Mouse (Mus musculus): ENCODE measurements at regions not wholly inside any gene's neighbourhood (a gene's known extent, or its start where the extent isn't known, plus 50 kb on each side); places are given as distances from the start of the nearest gene placed in this dataset.

DNA sequence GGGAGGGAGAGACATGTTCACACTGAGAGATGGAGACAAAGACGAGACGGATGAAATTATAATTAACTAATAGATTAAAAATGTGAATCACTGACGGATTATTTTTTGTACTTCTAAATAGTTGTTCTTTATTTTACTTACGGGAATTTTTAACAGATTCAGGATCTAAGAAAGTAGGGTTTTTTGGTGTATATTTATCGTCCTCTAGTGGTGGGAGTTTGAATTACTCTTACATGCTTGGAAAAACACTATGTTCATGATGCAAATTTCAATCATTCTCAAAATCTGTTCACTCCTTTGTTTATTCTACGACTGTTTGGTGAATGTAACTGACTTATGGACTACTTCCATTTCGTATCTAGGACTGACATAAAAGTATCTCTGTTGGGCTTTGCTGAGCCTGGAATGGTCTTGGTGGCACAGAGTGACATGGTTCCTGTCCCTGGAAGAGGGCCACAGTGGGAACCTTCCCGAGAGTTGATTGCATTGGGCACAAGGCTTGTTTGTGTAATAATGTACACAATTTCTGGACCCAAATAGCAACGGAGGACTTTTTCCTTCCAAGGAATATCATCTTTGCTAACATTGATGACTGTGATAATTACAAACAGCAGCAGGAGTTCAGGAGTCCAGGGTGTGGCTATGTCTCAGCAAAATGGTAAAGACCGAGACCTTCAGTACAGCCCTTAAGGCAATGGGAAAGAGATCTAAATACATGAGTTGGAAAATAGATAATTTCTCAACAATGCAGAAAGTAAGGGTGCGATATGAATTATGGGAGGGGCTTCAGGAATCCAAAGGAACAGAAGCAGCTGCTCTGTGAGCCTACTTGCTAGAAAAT lies 139.3 kb upstream of the Dcn start:
- no peak for ATAC-seq (ENCODE audit: insufficient number of reproducible peaks, low FRiP score)
- H3K9ac ChIP-seq = no peak overlapping the region
- H3K4me1 ChIP-seq (replicated peaks) = no peaks in the 10 kb centered on the region
- no peak overlapping the region for H3K4me3 ChIP-seq
- H3K27ac ChIP-seq (ENCODE audit: poor library complexity, severe bottlenecking) = no peak overlapping the region
- 36% methylated on average over 11 of the region's 11 CpGs for WGBS
- no peak overlapping the region for H3K4me2 ChIP-seq
- no peaks in the 10 kb centered on the region for H3K36me3 ChIP-seq
- H3K27me3 ChIP-seq (replicated peaks) = no peaks in the 10 kb centered on the region
- H3K9me3 ChIP-seq (replicated peaks) = no peaks in the 10 kb centered on the region

DNA sequence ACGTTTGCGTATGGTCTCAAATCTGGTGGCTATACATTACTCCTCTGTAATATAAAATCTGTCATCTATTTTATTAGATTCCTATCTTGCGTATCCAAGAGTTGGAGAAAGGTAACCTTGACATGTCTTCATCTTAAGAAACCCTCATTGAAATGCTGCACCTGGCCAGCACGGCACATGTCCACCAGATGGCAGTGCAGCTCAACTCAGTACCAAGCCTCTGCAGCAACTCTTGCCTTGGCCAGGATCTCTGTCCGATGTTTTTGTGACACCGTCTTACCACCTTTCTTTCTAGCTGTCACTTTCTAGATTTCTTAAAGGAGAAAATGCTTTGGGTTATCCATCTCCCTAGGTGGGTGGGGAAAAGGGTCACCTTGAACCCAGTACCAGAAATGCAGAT lies 134.1 kb upstream of the Dcn start:
- Histone ChIP-seq H3K9me3 (replicated peaks) (no peaks in the 10 kb centered on the region), H3K27ac (ENCODE audit: poor library complexity, severe bottlenecking) (no peak overlapping the region), H3K4me1 (replicated peaks) (no peaks in the 10 kb centered on the region), H3K36me3 (no peaks in the 10 kb centered on the region), H3K9ac (no peak overlapping the region), H3K4me2 (no peak overlapping the region), H3K27me3 (replicated peaks) (no peaks in the 10 kb centered on the region), H3K4me3 (no peak overlapping the region)
- no peak for ATAC-seq (ENCODE audit: insufficient number of reproducible peaks, low FRiP score)
- WGBS = 28% methylated on average over 6 of the region's 6 CpGs

DNA sequence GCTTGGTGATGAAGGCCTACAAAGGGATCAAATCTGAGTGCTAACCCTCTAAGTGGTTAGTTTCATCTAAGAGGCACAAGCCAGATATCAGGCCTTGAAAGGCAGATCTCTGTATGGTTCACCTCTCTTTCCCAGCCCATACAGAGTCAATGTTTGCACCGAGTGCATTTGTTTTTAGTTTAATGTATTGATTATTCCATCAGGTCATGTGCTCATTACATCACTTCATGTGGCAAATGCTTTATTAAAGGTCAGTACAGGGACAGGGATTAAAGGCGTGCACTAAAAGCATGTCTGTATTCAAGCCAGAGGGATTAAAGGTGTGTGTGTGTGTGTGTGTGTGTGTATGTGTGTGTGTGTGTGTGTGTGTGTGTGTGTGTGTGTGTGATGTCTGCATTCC lies 132.5 kb upstream of the Dcn start:
- 75% methylated on average over 2 of the region's 2 CpGs for WGBS

DNA sequence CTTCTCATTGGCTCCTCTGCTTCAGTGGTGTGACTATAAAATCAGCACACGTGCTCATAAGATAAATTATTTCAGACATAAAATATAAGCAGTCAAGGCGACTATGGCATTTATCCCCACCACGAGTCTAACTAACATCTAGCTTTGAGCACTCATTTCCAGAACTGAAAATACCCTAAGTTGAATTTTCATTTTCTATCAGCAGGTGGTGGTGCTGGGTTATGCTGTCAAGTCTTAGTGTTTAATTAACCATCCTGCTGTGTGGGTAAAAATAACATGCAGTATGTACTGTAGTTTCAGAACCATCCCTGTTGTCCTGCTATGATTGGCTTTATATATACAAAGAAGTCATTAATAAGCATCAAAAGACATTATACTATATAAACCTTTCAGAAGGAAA lies 110.8 kb upstream of the Dcn start:
- no peak overlapping the region for H3K4me2 ChIP-seq
- H3K27me3 ChIP-seq (replicated peaks) = no peaks in the 10 kb centered on the region
- no peak overlapping the region for H3K9ac ChIP-seq
- WGBS = 78% methylated on average over 3 of the region's 3 CpGs
- no peak overlapping the region for H3K4me3 ChIP-seq
- 0 out of 2 replicates have a peak, but pooled peaks cover 3% of the 10 kb centered on the region for H3K9me3 ChIP-seq (replicated peaks)
- ATAC-seq (ENCODE audit: insufficient number of reproducible peaks, low FRiP score) = no peak
- no peaks in the 10 kb centered on the region for H3K36me3 ChIP-seq
- no peaks in the 10 kb centered on the region for H3K4me1 ChIP-seq (replicated peaks)
- H3K27ac ChIP-seq (ENCODE audit: poor library complexity, severe bottlenecking) = no peak overlapping the region

More for the DNA sequence above, 132.5 kb upstream of the Dcn start:
- Histone ChIP-seq H3K9me3 (replicated peaks) (no peaks in the 10 kb centered on the region), H3K9ac (no peak overlapping the region), H3K36me3 (no peaks in the 10 kb centered on the region), H3K27ac (ENCODE audit: poor library complexity, severe bottlenecking) (no peak overlapping the region), H3K4me1 (replicated peaks) (no peaks in the 10 kb centered on the region), H3K4me2 (no peak overlapping the region), H3K27me3 (replicated peaks) (no peaks in the 10 kb centered on the region), H3K4me3 (no peak overlapping the region)
- no peak for ATAC-seq (ENCODE audit: insufficient number of reproducible peaks, low FRiP score)

DNA sequence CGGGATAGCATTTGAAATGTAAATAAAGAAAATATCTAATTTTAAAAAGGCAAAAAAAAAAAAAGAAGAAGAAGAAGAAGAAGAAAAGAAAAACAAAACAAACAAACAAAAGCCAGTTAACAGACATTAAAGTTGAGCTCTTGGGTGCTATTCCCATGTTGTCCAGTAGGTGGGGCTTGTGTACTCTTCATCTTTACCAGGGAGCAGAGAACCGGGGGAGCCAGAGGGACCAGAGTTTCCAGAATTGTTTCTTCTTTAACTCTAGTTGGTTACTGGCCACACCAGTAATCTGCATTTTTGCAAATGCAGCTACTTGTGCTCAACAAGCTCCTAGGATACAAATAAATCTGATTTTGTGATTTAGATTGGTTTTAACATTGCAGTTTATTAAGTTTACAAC lies 103.6 kb upstream of the Dcn start:
- WGBS = 5% methylated on average over 2 of the region's 2 CpGs
- Histone ChIP-seq H3K36me3 (no peaks in the 10 kb centered on the region), H3K4me1 (replicated peaks) (no peaks in the 10 kb centered on the region), H3K9me3 (replicated peaks) (no peaks in the 10 kb centered on the region), H3K9ac (no peak overlapping the region), H3K4me3 (no peak overlapping the region), H3K4me2 (no peak overlapping the region), H3K27ac (ENCODE audit: poor library complexity, severe bottlenecking) (no peak overlapping the region), H3K27me3 (replicated peaks) (no peaks in the 10 kb centered on the region)
- no peak for ATAC-seq (ENCODE audit: insufficient number of reproducible peaks, low FRiP score)

DNA sequence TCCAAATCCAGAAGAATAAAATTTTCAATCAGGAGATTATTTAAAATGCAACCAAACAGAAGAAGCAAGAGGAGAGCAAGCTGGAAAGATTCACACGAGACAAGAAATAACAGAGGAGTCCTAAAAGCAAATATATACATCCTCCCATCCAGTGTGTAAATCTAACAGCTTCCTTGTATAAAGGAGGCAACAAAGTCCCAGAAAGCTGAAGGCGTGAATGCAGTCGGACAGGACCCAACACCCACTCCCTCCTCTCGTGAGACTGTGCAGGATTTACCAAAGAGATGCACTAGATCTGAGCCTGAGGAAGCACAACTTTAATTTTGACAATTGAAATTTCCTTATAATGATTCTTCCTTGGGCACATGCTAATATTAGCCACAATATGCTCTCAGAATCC lies 103.0 kb upstream of the Dcn start:
- Histone ChIP-seq H3K4me1 (replicated peaks) (no peaks in the 10 kb centered on the region), H3K4me3 (no peak overlapping the region), H3K27ac (ENCODE audit: poor library complexity, severe bottlenecking) (no peak overlapping the region), H3K9me3 (replicated peaks) (no peaks in the 10 kb centered on the region), H3K27me3 (replicated peaks) (no peaks in the 10 kb centered on the region), H3K9ac (no peak overlapping the region), H3K36me3 (no peaks in the 10 kb centered on the region), H3K4me2 (no peak overlapping the region)
- WGBS = 55% methylated on average over 4 of the region's 4 CpGs
- no peak for ATAC-seq (ENCODE audit: insufficient number of reproducible peaks, low FRiP score)

DNA sequence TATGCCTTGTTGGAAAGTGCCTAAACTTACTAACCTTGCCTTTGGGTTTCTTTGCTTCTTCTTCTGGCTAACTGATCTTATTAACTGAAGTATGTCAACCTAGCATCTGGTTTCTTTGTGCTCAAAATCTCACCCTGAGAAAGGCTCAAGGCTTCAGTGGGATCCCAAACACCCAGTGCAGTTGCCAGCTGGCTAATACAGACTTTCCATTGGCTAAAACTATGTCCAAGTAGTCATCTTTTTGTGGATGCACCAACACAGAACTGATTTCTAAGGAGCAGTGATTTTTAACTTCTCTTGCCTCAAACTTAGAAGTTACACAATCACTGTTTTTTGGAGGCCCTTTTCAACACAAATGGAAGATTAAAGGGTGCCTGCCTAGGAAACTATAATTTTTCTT lies 97.8 kb upstream of the Dcn start:
- Histone ChIP-seq H3K27ac (ENCODE audit: poor library complexity, severe bottlenecking) (no peak overlapping the region), H3K4me1 (replicated peaks) (no peaks in the 10 kb centered on the region), H3K27me3 (replicated peaks) (no peaks in the 10 kb centered on the region), H3K4me2 (no peak overlapping the region), H3K4me3 (no peak overlapping the region), H3K36me3 (no peaks in the 10 kb centered on the region), H3K9ac (no peak overlapping the region), H3K9me3 (replicated peaks) (no peaks in the 10 kb centered on the region)
- no peak for ATAC-seq (ENCODE audit: insufficient number of reproducible peaks, low FRiP score)

DNA sequence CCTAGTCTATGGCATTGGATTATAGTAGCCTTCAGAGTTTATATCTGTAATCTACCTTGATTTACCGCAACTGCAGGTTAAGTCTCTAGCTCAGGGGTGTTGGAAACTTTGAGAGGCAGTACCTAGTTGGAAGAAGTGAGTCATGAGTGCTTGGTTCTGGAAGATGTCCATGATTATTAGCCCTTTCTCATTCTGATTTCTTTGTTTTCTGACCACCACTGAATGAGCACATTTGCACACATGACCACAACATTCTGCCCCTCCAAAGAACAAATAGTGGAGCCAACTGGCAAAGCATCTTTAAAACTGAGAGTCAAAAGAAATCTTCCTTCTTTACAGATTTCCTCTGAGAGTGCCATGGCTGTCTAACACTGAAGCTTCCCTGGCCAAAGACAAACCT lies 95.5 kb upstream of the Dcn start:
- Histone ChIP-seq H3K4me1 (replicated peaks) (no peaks in the 10 kb centered on the region), H3K27me3 (replicated peaks) (no peaks in the 10 kb centered on the region), H3K36me3 (no peaks in the 10 kb centered on the region), H3K4me3 (no peak overlapping the region), H3K27ac (ENCODE audit: poor library complexity, severe bottlenecking) (no peak overlapping the region), H3K9ac (no peak overlapping the region), H3K9me3 (replicated peaks) (no peaks in the 10 kb centered on the region), H3K4me2 (no peak overlapping the region)
- 72% methylated on average over 1 of the region's 1 CpGs for WGBS
- ATAC-seq (ENCODE audit: insufficient number of reproducible peaks, low FRiP score) = no peak

DNA sequence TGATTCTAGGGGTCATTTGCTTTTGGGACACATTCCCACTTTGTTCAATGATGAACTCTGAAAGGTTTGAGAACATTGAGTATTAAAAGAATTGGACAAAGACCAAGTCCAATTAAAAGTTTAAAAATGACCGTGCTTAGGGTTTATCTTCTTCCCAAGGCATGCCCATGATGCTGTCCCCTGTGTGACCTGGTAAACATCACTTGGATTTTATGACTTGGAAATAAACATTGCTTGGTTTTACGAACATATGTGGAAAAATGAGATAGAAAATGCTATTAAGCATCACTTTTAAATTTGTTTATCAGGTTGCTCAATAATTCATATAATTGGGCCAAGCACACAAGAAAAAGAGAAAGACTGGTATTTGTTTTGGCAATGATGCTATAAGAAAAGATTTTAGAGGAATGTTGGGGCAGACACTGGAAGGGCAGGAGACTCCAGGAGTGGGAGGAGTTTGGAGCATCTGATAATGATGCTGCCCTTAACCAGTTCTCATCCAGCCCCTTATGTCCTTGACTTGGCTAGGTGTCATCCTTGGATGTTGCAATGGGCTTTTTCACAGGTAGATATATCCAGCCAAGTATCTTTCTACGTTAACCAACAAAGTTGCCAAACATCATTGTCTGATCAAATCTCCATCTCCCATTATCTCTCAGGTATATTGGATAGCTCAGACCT lies 92.1 kb upstream of the Dcn start:
- Histone ChIP-seq H3K27ac (ENCODE audit: poor library complexity, severe bottlenecking) (no peak overlapping the region), H3K9me3 (replicated peaks) (no peaks in the 10 kb centered on the region), H3K27me3 (replicated peaks) (no peaks in the 10 kb centered on the region), H3K36me3 (no peaks in the 10 kb centered on the region), H3K9ac (no peak overlapping the region), H3K4me1 (replicated peaks) (no peaks in the 10 kb centered on the region), H3K4me2 (no peak overlapping the region), H3K4me3 (no peak overlapping the region)
- WGBS = 70% methylated on average over 3 of the region's 3 CpGs
- ATAC-seq (ENCODE audit: insufficient number of reproducible peaks, low FRiP score) = no peak

DNA sequence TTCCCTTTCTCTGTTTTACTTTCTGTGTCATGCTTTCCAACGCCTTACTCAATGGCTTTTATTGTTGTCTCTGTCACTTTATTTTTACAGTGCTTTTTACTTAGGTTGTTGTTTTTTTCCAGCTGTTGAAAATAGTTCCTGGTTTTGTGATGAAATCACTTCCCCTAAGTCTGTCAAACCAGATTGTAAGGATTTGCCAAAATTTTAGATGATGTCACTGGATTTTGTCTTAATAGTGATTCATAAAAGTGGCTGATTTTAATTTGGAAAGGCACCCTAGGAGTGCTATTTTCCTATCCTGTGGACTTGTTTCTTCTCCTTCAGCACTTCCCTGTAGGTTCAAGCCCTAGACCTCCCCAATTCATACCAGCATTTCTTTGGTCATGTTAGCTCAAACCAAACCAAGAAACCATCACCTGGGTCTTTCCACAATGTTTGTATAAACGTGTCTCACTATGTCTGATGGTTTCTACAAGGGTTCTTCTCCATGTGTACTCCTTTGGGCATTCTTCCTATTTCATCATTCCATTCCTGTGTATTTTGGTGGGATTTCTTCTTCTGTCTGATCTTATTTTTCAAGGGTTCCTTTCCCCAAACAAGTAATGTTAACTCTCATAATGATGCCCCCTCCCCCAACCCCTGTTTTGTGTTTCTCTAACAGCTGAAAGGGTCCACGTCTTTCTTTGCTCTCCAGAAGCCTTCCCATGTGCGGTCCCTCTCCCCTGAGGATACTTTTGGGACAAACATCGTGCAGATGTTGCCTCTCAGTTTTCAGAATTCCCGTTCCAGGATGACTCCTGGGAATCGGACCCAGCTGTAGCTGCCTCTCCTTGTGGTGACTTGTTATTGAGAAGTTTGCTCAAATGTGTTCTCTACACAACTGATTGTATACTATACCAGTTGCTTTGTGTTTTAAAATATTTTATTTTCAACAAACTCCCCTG lies 89.5 kb upstream of the Dcn start:
- no peak overlapping the region for H3K27ac ChIP-seq (ENCODE audit: poor library complexity, severe bottlenecking)
- 69% methylated on average over 7 of the region's 7 CpGs for WGBS

More for the DNA sequence above, 89.5 kb upstream of the Dcn start:
- H3K9me3 ChIP-seq (replicated peaks) = no peaks in the 10 kb centered on the region
- ATAC-seq (ENCODE audit: insufficient number of reproducible peaks, low FRiP score) = no peak
- H3K4me3 ChIP-seq = no peak overlapping the region
- H3K4me1 ChIP-seq (replicated peaks) = no peaks in the 10 kb centered on the region
- no peaks in the 10 kb centered on the region for H3K36me3 ChIP-seq
- H3K4me2 ChIP-seq = no peak overlapping the region
- no peaks in the 10 kb centered on the region for H3K27me3 ChIP-seq (replicated peaks)
- no peak overlapping the region for H3K9ac ChIP-seq

All from heart, embryonic 12.5 days (tissue).